Mouse (Mus musculus) monocyte, adult 2 months (primary cell): ENCODE measurements around the gene Myocd.

Experiments
- DNase-seq, 2 experiments: peaks; one replicate each; pipeline ENCODE4 v3.0.0; 2022; ENCODE audit warnings: low spot score in 2 of 2, low read depth in 1 of 2

The Myocd gene

GRCm38 (mm10) chr11:65142838-65143417, 126.9 kb downstream of the Myocd start:
- DNase-seq = no peak

DNA sequence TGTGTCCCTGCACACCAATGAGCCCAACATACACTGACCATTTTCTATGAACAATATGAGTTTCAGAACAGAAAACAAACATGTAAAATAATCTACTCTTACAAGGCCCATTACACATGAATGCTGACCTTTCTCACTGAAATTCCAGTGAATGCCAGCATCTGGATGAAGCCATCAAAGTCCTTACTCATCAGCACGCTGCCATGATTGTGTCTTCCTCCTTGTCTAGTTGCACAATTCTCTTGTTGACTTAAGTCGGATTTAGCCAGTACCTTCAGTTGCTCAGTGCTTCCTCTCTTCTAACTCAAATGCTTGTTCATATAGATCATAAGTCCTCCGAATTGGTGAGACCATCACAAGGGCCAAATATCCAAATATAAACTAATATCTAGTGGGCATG, 130.8 kb downstream of the Myocd start:
- no peak for DNase-seq

GRCm38 (mm10) chr11:65137145-65137652, 132.6 kb downstream of the Myocd start:
- no peak for DNase-seq

GRCm38 (mm10) chr11:65135251-65135739, 134.5 kb downstream of the Myocd start:
- no peak for DNase-seq

DNA sequence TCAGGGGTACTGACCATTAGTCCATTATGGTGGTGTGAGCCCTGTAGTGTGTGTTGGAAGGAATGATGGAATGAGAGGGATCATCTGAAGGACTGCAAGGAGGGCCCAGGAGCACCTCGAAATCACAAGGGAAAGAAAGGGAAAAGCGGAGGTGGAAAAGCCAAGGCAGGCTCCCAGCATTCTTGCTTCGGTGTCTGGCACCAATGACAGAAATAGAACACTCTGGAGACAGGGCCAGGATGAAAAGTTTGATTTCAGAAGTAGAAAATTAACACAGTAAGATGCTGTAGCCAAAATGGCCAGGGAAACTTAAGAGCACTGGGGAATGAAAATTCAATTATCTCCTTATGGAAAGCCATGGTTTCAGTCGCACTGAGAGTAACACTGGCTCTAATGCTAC, 136.1 kb downstream of the Myocd start:
- DNase-seq = no peak

- DNase-seq = no peak
These were observed 140.7 kb downstream of the Myocd start for GRCm38 (mm10) chr11:65129110-65129509.

DNA sequence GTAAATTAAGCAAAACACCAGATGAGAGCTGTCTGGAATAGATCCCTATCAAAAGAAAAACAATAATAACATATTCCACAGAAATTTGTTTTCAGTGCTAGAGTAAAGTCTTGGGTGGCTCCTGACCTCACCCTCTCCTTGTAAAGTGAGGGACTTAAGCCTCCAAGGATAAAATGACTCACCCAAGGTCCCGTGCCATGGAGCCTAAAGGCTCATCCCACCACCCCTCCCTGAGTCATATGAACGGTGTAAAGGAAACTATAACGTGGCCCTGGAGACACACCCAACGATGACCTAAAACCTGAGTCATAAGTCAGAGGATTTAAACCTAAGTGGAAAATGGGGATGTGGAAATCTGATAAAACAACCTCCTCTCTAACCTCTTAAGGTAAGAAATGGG, 141.1 kb downstream of the Myocd start:
- DNase-seq = no peak

DNA sequence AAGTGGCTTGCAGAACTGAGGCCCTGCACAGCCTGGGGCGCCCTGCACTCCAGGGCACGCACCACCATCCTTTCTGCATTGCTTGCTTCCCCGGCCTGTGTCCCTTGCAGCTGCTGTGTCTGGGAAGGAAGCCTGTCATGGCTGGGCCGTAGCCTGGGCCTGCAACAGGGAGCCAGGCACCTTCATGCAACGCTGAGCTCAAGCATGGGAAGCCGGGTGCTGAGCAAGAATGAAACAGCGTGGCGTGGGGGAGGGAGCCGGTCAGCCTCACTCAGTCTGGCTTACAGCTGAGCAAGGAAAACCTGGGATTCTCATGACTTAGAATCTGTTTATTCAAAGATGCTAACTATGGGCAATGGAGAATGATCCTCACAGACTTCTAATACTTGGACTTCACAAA, 143.2 kb downstream of the Myocd start:
- no peak for DNase-seq
